9 mouse cellular contexts compared by ENCODE assay signal in the genomic region with DNA sequence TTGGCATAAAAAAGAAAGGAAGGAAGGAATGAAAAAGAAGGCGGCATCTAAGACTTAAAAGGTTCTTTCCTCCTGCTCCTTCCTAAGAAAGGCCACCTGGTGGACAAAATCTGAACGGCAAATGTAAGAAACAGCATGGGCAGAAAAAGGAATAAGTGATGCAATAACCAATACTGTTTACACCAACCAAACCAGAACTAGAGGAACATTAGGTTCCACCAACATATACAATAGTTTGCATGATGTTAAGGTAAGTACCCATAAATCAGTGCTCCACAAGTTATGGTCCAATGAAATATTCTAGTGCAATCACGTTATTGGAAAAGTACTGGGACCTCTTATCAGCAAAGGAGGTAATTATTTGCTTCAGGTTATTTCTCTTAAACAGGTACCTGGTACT. TPM values are rescaled to one million over a fixed set of nuclear protein-coding genes. Genes with fewer than 3 reads are reported as not detected.
A peak's percentile ranks its signal among the peaks of the same experiment; 100 is the strongest.
DNase-seq lines count a peak whose midpoint lies in the region; ATAC-seq and TF ChIP-seq lines count a peak whose summit lies in the region.
"Had no signal": no experiment of that assay in that cellular context is flagged by ENCODE, and none has a peak within 500 bp of the region (broad histone marks: within the 10 kb centered on the region; RNA-seq: fewer than 3 reads in every experiment).

No protein-coding gene starts in this region.

- TF ChIP-seq CTCF in kidney, adult 2 months (conservative IDR thresholded peaks at IDR 0.05; ENCODE audit: insufficient read depth, insufficient read length, low read depth, low read length): 0 out of 2 replicates have a peak, but pooled peaks have one; percentile 16

- intact Hi-C loops in left cerebral cortex, postnatal 14 days (cut with DNase I): loop anchor here (2.0 to 5.0 kb wide), 2 partner anchors 42 to 54 kb away; no protein-coding TSS in a partner anchor

- H3K27ac ChIP-seq in kidney, adult 2 months (ENCODE audit: insufficient read depth, low read depth, low read length): no peak overlapping the region
- no peak overlapping the region for H3K27ac ChIP-seq in kidney, embryonic 15.5 days
- H3K27ac ChIP-seq: limb, embryonic 15.5 days had no signal

- no peak overlapping the region for H3K9ac ChIP-seq in kidney, embryonic 15.5 days
- H3K9ac ChIP-seq: limb, embryonic 15.5 days had no signal

- no peaks in the 10 kb centered on the region for H3K27me3 ChIP-seq in kidney, adult 2 months (replicated peaks; ENCODE audit: control insufficient read depth, insufficient read depth, low read length)
- H3K27me3 ChIP-seq in kidney, embryonic 15.5 days: peaks cover 81% of the 10 kb centered on the region

- no peak for TF ChIP-seq POLR2A in kidney, adult 2 months (IDR thresholded peaks at IDR 0.05; ENCODE audit: low read depth, low read length)

- H3K36me3 ChIP-seq in kidney, adult 2 months (ENCODE audit: control insufficient read depth, insufficient read depth, low read length): no peaks in the 10 kb centered on the region; the same call in 1 of the 2 replicates
- H3K36me3 ChIP-seq in kidney, embryonic 15.5 days: no peaks in the 10 kb centered on the region

- peaks cover 2% of the 10 kb centered on the region; the same call in 1 of the 2 replicates for H3K4me1 ChIP-seq in kidney, adult 2 months (ENCODE audit: control insufficient read depth, insufficient read depth, low read length)
- 0 out of 2 replicates have a peak, but pooled peaks cover 13% of the 10 kb centered on the region for H3K4me1 ChIP-seq in kidney, embryonic 15.5 days

- H3K4me2 ChIP-seq in kidney, embryonic 15.5 days: no peak overlapping the region
- H3K4me2 ChIP-seq: limb, embryonic 15.5 days had no signal

- H3K4me3 ChIP-seq in kidney, adult 2 months (ENCODE audit: insufficient read depth, low read depth, low read length): no peak overlapping the region
- no peak overlapping the region for H3K4me3 ChIP-seq in kidney, embryonic 15.5 days (replicated peaks)
- H3K4me3 ChIP-seq: limb, embryonic 15.5 days had no signal

- DNase-seq in kidney, adult 2 months: peak; percentile 73
- peak; percentile 70 for DNase-seq in CD4-positive helper T cell, adult 2 months (ENCODE audit: low read depth, low spot score)
- peak; percentile 83 for DNase-seq in NIH3T3 (ENCODE audit: low read depth)
- peak; percentile 77 for DNase-seq in embryo, embryonic 10.5 days (ENCODE audit: low spot score)
- DNase-seq in left cerebral cortex, postnatal 14 days (ENCODE audit: low spot score in 2 of 2): peak; percentile 26 to 67
- peak; percentile 31 to 67 for DNase-seq in right cerebral cortex, adult 2 months (ENCODE audit: low spot score in 2 of 2)

- no peak for ATAC-seq in kidney, embryonic 15.5 days (replicated peaks; ENCODE audit: low FRiP score)
- ATAC-seq in erythroid progenitor cell, adult 5-6 weeks (replicated peaks; ENCODE audit: low FRiP score, poor library complexity, severe bottlenecking): no peak

- WGBS in kidney, adult 2 months: 22% methylated on average over 3 of the region's 3 CpGs
- WGBS in kidney, embryonic 15.5 days: 38% methylated on average over 3 of the region's 3 CpGs

- H3K9me3 ChIP-seq in kidney, embryonic 15.5 days (replicated peaks): no peaks in the 10 kb centered on the region
- H3K9me3 ChIP-seq: limb, embryonic 15.5 days had no signal

RNA-seq across cellular contexts. Expression of gene Tsc22d3, which starts 55.7 kb away (rescaled TPM):
- polyA plus RNA-seq in kidney, adult 2 months (2012; rRNA removed): 36.2 and 51.6 TPM in 2 replicates
- 98.2 and 98.7 TPM in 2 replicates for polyA plus RNA-seq in kidney, embryonic 15.5 days (2015; fragmentation: Nextera tagmentation; extraction: Ambion mirVana)
- total RNA-seq in left cerebral cortex, postnatal 14 days (2021): 100 to 1,000 TPM in 1 of 2 experiments, 10 to 100 TPM in 1; 85.9 to 126 TPM
- total RNA-seq in erythroid progenitor cell, adult 5-6 weeks (2015; ENCODE audit: low replicate concordance): 7.1 and 15.9 TPM in 2 replicates
- 4.9 and 15.8 TPM in 2 replicates for total RNA-seq in erythroid progenitor cell, adult 5-6 weeks (2017; ENCODE audit: low replicate concordance)

Comparison
In these comparisons a context has a peak if more than half of its experiments do, and no peak if none do; other contexts are left out.
1. RNA of gene Tsc22d3, which starts 55.7 kb away (total RNA-seq): 85.9 to 126 TPM in left cerebral cortex, postnatal 14 days; 4.9 to 15.9 TPM in erythroid progenitor cell, adult 5-6 weeks; every median in the first group is over 4 times any median in the second.
2. Peak in every context shown above with its lines, with median percentiles within 50 percentile points of each other: DNase-seq.